Mouse (Mus musculus): ENCODE data around the gene Ccdc171. TPM values are rescaled to one million over a fixed set of nuclear protein-coding genes. Genes with fewer than 3 reads are reported as not detected.

The Ccdc171 gene
- polyA plus RNA-seq, 1 experiment from 2014 or later = 2.9 TPM

Other genes with a start within 250 kb of the Ccdc171 start
- gene Ttc39b, start 201.3 kb upstream of the Ccdc171 start, polyA plus RNA-seq (2015; fragmentation: Nextera tagmentation; extraction: Ambion mirVana) = 3.9 and 4.5 TPM in 2 replicates
- gene Snapc3, start 107.8 kb upstream of the Ccdc171 start, polyA plus RNA-seq (2015; fragmentation: Nextera tagmentation; extraction: Ambion mirVana) = 72.0 and 76.1 TPM in 2 replicates
- 266 and 271 TPM in 2 replicates for gene Psip1, start 39.1 kb upstream of the Ccdc171 start, polyA plus RNA-seq (2015; fragmentation: Nextera tagmentation; extraction: Ambion mirVana)